28 mouse cellular contexts compared by ENCODE assay signal in genomic region chr4:24680080-24680479, GRCm38 (mm10).
A peak's percentile ranks its signal among the peaks of the same experiment; 100 is the strongest.
DNase-seq lines count a peak whose midpoint lies in the region; ATAC-seq and TF ChIP-seq lines count a peak whose summit lies in the region.
"Had no signal": no experiment of that assay in that cellular context is flagged by ENCODE, and none has a peak within 500 bp of the region (broad histone marks: within the 10 kb centered on the region; RNA-seq: fewer than 3 reads in every experiment).

No protein-coding gene starts in this region.

- H3K36me3 ChIP-seq in hindbrain, embryonic 11.5 days (ENCODE audit: control insufficient read depth, insufficient read depth, low read length), result no peaks in the 10 kb centered on the region
- no peaks in the 10 kb centered on the region for H3K36me3 ChIP-seq in hindbrain, postnatal 0 days (ENCODE audit: insufficient read depth, low read length)
- H3K36me3 ChIP-seq in midbrain, embryonic 13.5 days, result no peaks in the 10 kb centered on the region
- H3K36me3 ChIP-seq in midbrain, embryonic 10.5 days, result no peaks in the 10 kb centered on the region
- H3K36me3 ChIP-seq in hindbrain, embryonic 14.5 days (replicated peaks; ENCODE audit: control insufficient read depth, insufficient read depth), result no peaks in the 10 kb centered on the region
- H3K36me3 ChIP-seq: embryonic facial prominence, embryonic 13.5 days; forebrain, embryonic 10.5 days; heart, embryonic 13.5 days; limb, embryonic 10.5 days; limb, embryonic 15.5 days; liver, embryonic 13.5 days; stomach, embryonic 15.5 days had no signal

- no peaks in the 10 kb centered on the region for H3K9me3 ChIP-seq in hindbrain, embryonic 11.5 days (ENCODE audit: control insufficient read depth, low read length)
- no peaks in the 10 kb centered on the region for H3K9me3 ChIP-seq in hindbrain, postnatal 0 days (ENCODE audit: low read length)
- no peaks in the 10 kb centered on the region for H3K9me3 ChIP-seq in midbrain, embryonic 13.5 days
- H3K9me3 ChIP-seq in midbrain, embryonic 10.5 days (replicated peaks), result no peaks in the 10 kb centered on the region
- H3K9me3 ChIP-seq in hindbrain, embryonic 14.5 days (ENCODE audit: control insufficient read depth, low read length), result no peaks in the 10 kb centered on the region
- H3K9me3 ChIP-seq: embryonic facial prominence, embryonic 13.5 days; forebrain, embryonic 10.5 days; heart, embryonic 13.5 days; limb, embryonic 10.5 days; limb, embryonic 15.5 days; liver, embryonic 13.5 days; megakaryocyte, embryonic 14.5 days; stomach, embryonic 15.5 days had no signal

- 55% methylated on average over 2 of the region's 2 CpGs for WGBS in hindbrain, embryonic 11.5 days
- 47% methylated on average over 2 of the region's 2 CpGs for WGBS in hindbrain, postnatal 0 days
- WGBS in midbrain, embryonic 13.5 days, result 44% methylated on average over 2 of the region's 2 CpGs
- 66% methylated on average over 2 of the region's 2 CpGs for WGBS in midbrain, embryonic 10.5 days
- WGBS in hindbrain, embryonic 14.5 days, result 45% methylated on average over 2 of the region's 2 CpGs

- H3K4me2 ChIP-seq in hindbrain, embryonic 11.5 days (replicated peaks; ENCODE audit: low read depth, low read length), result no peak overlapping the region
- no peak overlapping the region for H3K4me2 ChIP-seq in hindbrain, postnatal 0 days (ENCODE audit: low read depth, low read length)
- H3K4me2 ChIP-seq in midbrain, embryonic 13.5 days (replicated peaks), result no peak overlapping the region
- H3K4me2 ChIP-seq in hindbrain, embryonic 14.5 days (replicated peaks), result no peak overlapping the region
- H3K4me2 ChIP-seq: embryonic facial prominence, embryonic 13.5 days; heart, embryonic 13.5 days; limb, embryonic 15.5 days; liver, embryonic 13.5 days; stomach, embryonic 15.5 days had no signal

- H3K9ac ChIP-seq in hindbrain, embryonic 11.5 days (ENCODE audit: low read depth, low read length), result no peak overlapping the region
- H3K9ac ChIP-seq in hindbrain, postnatal 0 days (replicated peaks; ENCODE audit: low read length), result no peak overlapping the region
- H3K9ac ChIP-seq in midbrain, embryonic 13.5 days (replicated peaks), result no peak overlapping the region
- H3K9ac ChIP-seq in hindbrain, embryonic 14.5 days, result no peak overlapping the region
- H3K9ac ChIP-seq: embryonic facial prominence, embryonic 13.5 days; forebrain, postnatal 0 days; heart, embryonic 13.5 days; limb, embryonic 15.5 days; liver, embryonic 13.5 days; stomach, embryonic 15.5 days had no signal

- H3K27me3 ChIP-seq in hindbrain, embryonic 11.5 days (ENCODE audit: control insufficient read depth, insufficient read depth, low read length), result no peaks in the 10 kb centered on the region
- no peaks in the 10 kb centered on the region for H3K27me3 ChIP-seq in hindbrain, postnatal 0 days (ENCODE audit: insufficient read depth, low read length)
- no peaks in the 10 kb centered on the region for H3K27me3 ChIP-seq in midbrain, embryonic 13.5 days
- H3K27me3 ChIP-seq in midbrain, embryonic 10.5 days (ENCODE audit: low read depth, poor library complexity, severe bottlenecking), result no peaks in the 10 kb centered on the region
- no peaks in the 10 kb centered on the region for H3K27me3 ChIP-seq in hindbrain, embryonic 14.5 days (ENCODE audit: control insufficient read depth, insufficient read depth, low read length)
- H3K27me3 ChIP-seq: embryonic facial prominence, embryonic 13.5 days; heart, embryonic 13.5 days; limb, embryonic 15.5 days; liver, embryonic 13.5 days; megakaryocyte, embryonic 14.5 days; stomach, embryonic 15.5 days had no signal

- H3K27ac ChIP-seq in hindbrain, embryonic 11.5 days (ENCODE audit: low read depth, low read length), result no peak overlapping the region
- H3K27ac ChIP-seq in hindbrain, postnatal 0 days, result no peak overlapping the region
- H3K27ac ChIP-seq in midbrain, embryonic 13.5 days, result no peak overlapping the region
- H3K27ac ChIP-seq in midbrain, embryonic 10.5 days (replicated peaks), result no peak overlapping the region
- no peak overlapping the region for H3K27ac ChIP-seq in hindbrain, embryonic 14.5 days
- H3K27ac ChIP-seq: embryonic facial prominence, embryonic 13.5 days; forebrain, embryonic 10.5 days; heart, adult 2 months; heart, embryonic 13.5 days; limb, embryonic 10.5 days; limb, embryonic 15.5 days; liver, embryonic 13.5 days; stomach, embryonic 15.5 days had no signal

- no peak for TF ChIP-seq CTCF in hindbrain, postnatal 0 days (IDR thresholded peaks at IDR 0.05; ENCODE audit: low read depth)

- peak; percentile 64; the same call in 1 of the 2 replicates for ATAC-seq in hindbrain, embryonic 11.5 days (ENCODE audit: low FRiP score)
- no peak for ATAC-seq in hindbrain, postnatal 0 days
- 0 out of 2 replicates have a peak, but pooled peaks have one; percentile 60 for ATAC-seq in midbrain, embryonic 13.5 days
- peak; percentile 66 for ATAC-seq in hindbrain, embryonic 14.5 days (ENCODE audit: low FRiP score)
- ATAC-seq: forebrain, postnatal 0 days; lung, postnatal 0 days; Patski had no signal

- H3K4me3 ChIP-seq in hindbrain, embryonic 11.5 days (ENCODE audit: low read depth, low read length), result no peak overlapping the region
- no peak overlapping the region for H3K4me3 ChIP-seq in hindbrain, postnatal 0 days (ENCODE audit: low read length)
- H3K4me3 ChIP-seq in midbrain, embryonic 13.5 days (replicated peaks), result no peak overlapping the region
- H3K4me3 ChIP-seq in midbrain, embryonic 10.5 days, result no peak overlapping the region
- H3K4me3 ChIP-seq in hindbrain, embryonic 14.5 days (replicated peaks; ENCODE audit: low read length), result no peak overlapping the region
- H3K4me3 ChIP-seq: embryonic facial prominence, embryonic 13.5 days; forebrain, embryonic 10.5 days; heart, adult 2 months; heart, embryonic 13.5 days; limb, embryonic 10.5 days; limb, embryonic 15.5 days; liver, embryonic 13.5 days; megakaryocyte, embryonic 14.5 days; stomach, embryonic 15.5 days had no signal

- DNase-seq in hindbrain, embryonic 11.5 days (ENCODE audit: low spot score), result no peak
- DNase-seq in hindbrain, postnatal 0 days (ENCODE audit: low spot score), result no peak
- no peak for DNase-seq in midbrain, embryonic 10.5 days (ENCODE audit: low spot score)
- no peak for DNase-seq in hindbrain, embryonic 14.5 days (ENCODE audit: low spot score)
- no peak for DNase-seq in kidney, adult 9 months
- DNase-seq in cerebellum, adult 11-12 months, result no peak
- DNase-seq: adrenal gland, postnatal 14 days; cerebellum, adult 18-20 months; cerebellum, postnatal 10 days; forebrain, postnatal 0 days; heart, adult 2 months; heart, postnatal 10 days; kidney, adult 18-20 months; layer of hippocampus, adult 9-11 months; liver, embryonic 13.5 days; lung, adult 18-20 months; lung, postnatal 4 days; thymus, postnatal 25 days had no signal

- H3K4me1 ChIP-seq in hindbrain, embryonic 11.5 days (replicated peaks; ENCODE audit: control insufficient read depth, insufficient read depth, low read length), result no peaks in the 10 kb centered on the region
- H3K4me1 ChIP-seq in hindbrain, postnatal 0 days (ENCODE audit: insufficient read depth, low read length), result no peaks in the 10 kb centered on the region
- H3K4me1 ChIP-seq in midbrain, embryonic 13.5 days (replicated peaks), result peaks cover 7% of the 10 kb centered on the region; the same call in 1 of the 2 replicates
- peaks cover 9% of the 10 kb centered on the region; the same call in 1 of the 2 replicates for H3K4me1 ChIP-seq in midbrain, embryonic 10.5 days
- no peaks in the 10 kb centered on the region; the same call in 1 of the 2 replicates for H3K4me1 ChIP-seq in hindbrain, embryonic 14.5 days (replicated peaks; ENCODE audit: control insufficient read depth, insufficient read depth, low read length)
- H3K4me1 ChIP-seq: forebrain, embryonic 10.5 days; heart, embryonic 13.5 days; limb, embryonic 10.5 days; limb, embryonic 15.5 days; liver, embryonic 13.5 days; megakaryocyte, embryonic 14.5 days; stomach, embryonic 15.5 days had no signal
